Mouse (Mus musculus) liver, embryonic 12.5 days (tissue): ENCODE measurements around the gene Usp4. TPM values are rescaled to one million over a fixed set of nuclear protein-coding genes. Genes with fewer than 3 reads are reported as not detected.

ENCODE experiments used
- ATAC-seq: fragments of 200-750 bp; cut with Nextera tagmentation; 2 replicates; pipeline ENCODE4 v1.8.0; 2017; ENCODE audit warnings: moderate number of reproducible peaks, mild to moderate bottlenecking, moderate library complexity
- H3K27ac ChIP-seq: fragments of 300-500 bp; sonication (generic); 2 replicates; pipeline ENCODE4 v1.5.1; 2016; ENCODE audit warnings: mild to moderate bottlenecking
- H3K27me3 ChIP-seq: fragments of 300-500 bp; sonication (generic); replicated peaks from 2 replicates; pipeline ENCODE4 v1.6.1; 2016; ENCODE audit warnings: mild to moderate bottlenecking, moderate library complexity
- H3K36me3 ChIP-seq: fragments of 300-500 bp; sonication (generic); 2 replicates; pipeline ENCODE4 v1.6.1; 2016; ENCODE audit warnings: mild to moderate bottlenecking, moderate library complexity
- H3K4me1 ChIP-seq: fragments of 300-500 bp; sonication (generic); 2 replicates; pipeline ENCODE4 v1.6.1; 2016
- H3K4me2 ChIP-seq: fragments of 300-500 bp; sonication (generic); 2 replicates; pipeline ENCODE4 v1.6.1; 2016; ENCODE audit warnings: mild to moderate bottlenecking, moderate library complexity
- H3K4me3 ChIP-seq: fragments of 300-500 bp; sonication (generic); 2 replicates; pipeline ENCODE4 v1.5.1; 2016; ENCODE audit warnings: mild to moderate bottlenecking, moderate library complexity
- H3K9ac ChIP-seq: fragments of 300-500 bp; sonication (generic); 2 replicates; pipeline ENCODE4 v1.6.1; 2016; ENCODE audit warnings: mild to moderate bottlenecking, moderate library complexity
- H3K9me3 ChIP-seq: fragments of 300-500 bp; sonication (generic); replicated peaks from 2 replicates; pipeline ENCODE4 v1.6.1; 2016; ENCODE audit warnings: mild to moderate bottlenecking, moderate library complexity
- WGBS: fragments of 180-500 bp; shearing (Covaris S2); methylation state at CpG from one replicate; pipeline ENCODE4 v1.1.7; 2016; ENCODE audit not compliant: insufficient replicate concordance; 5-methylcytosine and 5-hydroxymethylcytosine counted together
- polyA plus RNA-seq: library from polyadenylated mRNA; unstranded; fragments of >200 nt; fragmentation: Nextera tagmentation; extraction: Ambion mirVana; gene quantifications from 2 replicates; pipeline ENCODE4 v1.2.1, GENCODE M21; 2016

The Usp4 gene
- polyA plus RNA-seq, 1 experiment from 2014 or later, result 92.1 TPM

DNA sequence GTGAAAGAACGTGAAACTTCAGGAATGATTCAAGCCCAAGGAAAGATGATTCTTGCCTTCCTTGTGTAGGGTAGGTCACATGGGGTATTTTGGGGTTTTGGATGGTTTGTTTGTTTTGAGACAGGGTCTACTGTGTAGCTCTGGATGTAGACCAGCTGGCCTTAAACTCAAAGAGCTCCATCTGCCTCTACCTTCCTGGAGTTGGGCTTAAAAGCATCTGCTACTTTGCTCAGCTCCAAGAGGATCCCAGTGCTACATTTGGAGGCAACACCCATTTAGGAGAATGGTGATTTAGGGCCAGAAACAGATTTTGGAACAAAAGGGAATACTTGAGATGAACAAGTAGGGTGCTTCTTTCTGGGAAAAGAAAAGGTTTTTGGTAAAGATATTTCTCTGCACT lies 22.9 kb upstream of the Usp4 start:
- no peaks in the 10 kb centered on the region for H3K27me3 ChIP-seq
- H3K36me3 ChIP-seq, result peaks cover 87% of the 10 kb centered on the region
- 91% methylated on average over 1 of the region's 1 CpGs for WGBS
- H3K4me3 ChIP-seq, result no peak overlapping the region
- H3K4me1 ChIP-seq, result peaks cover 41% of the 10 kb centered on the region
- no peak overlapping the region for H3K9ac ChIP-seq
- ATAC-seq, result no peak
- H3K4me2 ChIP-seq, result no peak overlapping the region
- H3K27ac ChIP-seq, result no peak overlapping the region
- no peaks in the 10 kb centered on the region for H3K9me3 ChIP-seq

GRCm38 (mm10) chr9:108325811-108326210 lies 21.8 kb upstream of the Usp4 start:
- ATAC-seq, result no peak
- no peak overlapping the region for H3K4me3 ChIP-seq
- no peak overlapping the region for H3K27ac ChIP-seq
- H3K9me3 ChIP-seq, result no peaks in the 10 kb centered on the region
- 97% methylated on average over 2 of the region's 2 CpGs for WGBS
- peaks cover 87% of the 10 kb centered on the region for H3K36me3 ChIP-seq
- H3K4me1 ChIP-seq, result peaks cover 38% of the 10 kb centered on the region
- H3K9ac ChIP-seq, result no peak overlapping the region
- H3K27me3 ChIP-seq, result no peaks in the 10 kb centered on the region
- no peak overlapping the region for H3K4me2 ChIP-seq

DNA sequence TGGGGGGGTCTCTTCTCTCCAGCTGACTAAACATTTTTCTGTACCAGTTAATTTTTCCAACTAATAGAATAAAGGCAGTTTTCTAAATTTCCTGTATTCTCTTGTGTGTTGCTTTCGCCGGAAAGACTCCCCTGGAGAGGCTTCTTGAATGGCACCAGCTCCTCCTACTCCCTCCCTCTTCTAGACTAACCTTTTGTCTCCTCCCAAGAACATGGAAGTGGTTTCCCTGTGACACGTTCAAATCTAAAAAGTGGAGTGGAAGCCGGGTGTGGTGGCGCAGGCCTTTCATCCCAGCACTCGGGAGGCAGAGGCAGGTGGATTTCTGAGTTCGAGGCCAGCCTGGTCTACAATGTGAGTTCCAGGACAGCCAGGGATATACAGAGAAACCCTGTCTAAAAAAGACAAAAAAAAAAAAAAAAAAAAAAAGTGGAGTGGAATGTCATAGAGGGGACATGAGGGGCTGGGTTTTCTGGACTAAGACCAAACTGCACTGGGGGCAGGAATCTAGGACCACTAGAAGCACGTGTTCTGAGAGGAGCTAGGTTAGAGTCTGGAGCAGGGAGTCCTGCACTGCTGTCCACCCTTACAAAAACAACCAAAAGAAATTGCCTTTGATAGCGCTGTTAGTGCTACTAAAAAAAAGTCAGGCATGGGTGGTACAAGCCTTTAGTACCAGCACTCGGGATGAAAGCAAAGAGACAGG lies 9.7 kb upstream of the Usp4 start:
- Histone ChIP-seq H3K9ac (peak overlapping the region; percentile 98), H3K4me3 (peak overlapping the region; percentile 86), H3K27me3 (no peaks in the 10 kb centered on the region), H3K9me3 (no peaks in the 10 kb centered on the region), H3K4me1 (peaks cover 45% of the 10 kb centered on the region), H3K4me2 (peak overlapping the region; percentile 71), H3K36me3 (peaks cover 78% of the 10 kb centered on the region), H3K27ac (peak overlapping the region; percentile 100)
- WGBS, result 51% methylated on average over 10 of the region's 10 CpGs
- no peak for ATAC-seq

DNA sequence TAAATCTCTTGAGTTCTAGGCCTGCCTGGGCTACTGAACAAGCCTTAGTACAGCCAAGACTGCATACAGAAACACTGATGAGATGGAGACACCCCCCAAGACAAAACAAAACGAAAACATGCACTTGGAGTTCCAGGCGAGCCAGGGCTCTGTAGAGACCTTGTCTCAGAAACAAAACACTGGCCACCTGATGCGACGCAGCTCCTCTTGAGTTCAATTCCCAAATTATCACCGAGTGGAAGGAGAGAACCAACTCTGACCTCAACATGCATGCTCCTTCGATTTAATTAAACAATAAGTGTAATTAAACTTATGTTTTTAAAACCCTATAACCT lies 9.1 kb upstream of the Usp4 start:
- no peak for ATAC-seq
- 18% methylated on average over 6 of the region's 6 CpGs for WGBS
- no peaks in the 10 kb centered on the region for H3K27me3 ChIP-seq
- peak overlapping the region; percentile 100 for H3K27ac ChIP-seq
- peak overlapping the region; percentile 86 for H3K4me3 ChIP-seq
- no peaks in the 10 kb centered on the region for H3K9me3 ChIP-seq
- H3K36me3 ChIP-seq, result peaks cover 73% of the 10 kb centered on the region
- H3K4me2 ChIP-seq, result peak overlapping the region; percentile 71
- peak overlapping the region; percentile 98 for H3K9ac ChIP-seq
- peaks cover 50% of the 10 kb centered on the region for H3K4me1 ChIP-seq

- no peaks in the 10 kb centered on the region for H3K27me3 ChIP-seq
- H3K9me3 ChIP-seq, result no peaks in the 10 kb centered on the region
- H3K36me3 ChIP-seq, result peaks cover 66% of the 10 kb centered on the region
- H3K9ac ChIP-seq, result peak within 1 kb of the TSS; percentile 98
- H3K4me1 ChIP-seq, result peaks cover 57% of the 10 kb centered on the region
- WGBS, result under 1% methylated on average over 49 of the region's 49 CpGs
- H3K27ac ChIP-seq, result peak within 1 kb of the TSS; percentile 100
- peak within 1 kb of the TSS; percentile 71 for H3K4me2 ChIP-seq
- peak within 1 kb of the TSS; percentile 86 for H3K4me3 ChIP-seq
- peak; percentile 93 for ATAC-seq
Observed at GRCm38 (mm10) chr9:108338886-108339781, 8.5 kb upstream of the Usp4 start, which contains the start of gene Gpx1. Gene Gpx1 (plus strand): TSS chr9:108338903.

DNA sequence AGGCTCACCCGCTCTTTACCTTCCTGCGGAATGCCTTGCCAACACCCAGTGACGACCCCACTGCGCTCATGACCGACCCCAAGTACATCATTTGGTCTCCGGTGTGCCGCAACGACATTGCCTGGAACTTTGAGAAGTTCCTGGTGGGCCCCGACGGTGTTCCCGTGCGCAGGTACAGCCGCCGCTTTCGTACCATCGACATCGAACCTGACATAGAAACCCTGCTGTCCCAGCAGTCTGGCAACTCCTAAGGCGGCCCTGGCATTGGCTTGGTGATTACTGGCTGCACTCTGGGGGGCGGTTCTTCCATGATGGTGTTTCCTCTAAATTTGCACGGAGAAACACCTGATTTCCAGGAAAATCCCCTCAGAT lies 7.8 kb upstream of the Usp4 start:
- peak overlapping the region; percentile 100 for H3K27ac ChIP-seq
- peaks cover 59% of the 10 kb centered on the region for H3K36me3 ChIP-seq
- peak overlapping the region; percentile 98 for H3K9ac ChIP-seq
- H3K4me1 ChIP-seq, result peaks cover 64% of the 10 kb centered on the region
- 2% methylated on average over 20 of the region's 20 CpGs for WGBS
- peak overlapping the region; percentile 71 for H3K4me2 ChIP-seq
- no peaks in the 10 kb centered on the region for H3K9me3 ChIP-seq
- H3K27me3 ChIP-seq, result no peaks in the 10 kb centered on the region
- no peak for ATAC-seq
- H3K4me3 ChIP-seq, result peak overlapping the region; percentile 86

DNA sequence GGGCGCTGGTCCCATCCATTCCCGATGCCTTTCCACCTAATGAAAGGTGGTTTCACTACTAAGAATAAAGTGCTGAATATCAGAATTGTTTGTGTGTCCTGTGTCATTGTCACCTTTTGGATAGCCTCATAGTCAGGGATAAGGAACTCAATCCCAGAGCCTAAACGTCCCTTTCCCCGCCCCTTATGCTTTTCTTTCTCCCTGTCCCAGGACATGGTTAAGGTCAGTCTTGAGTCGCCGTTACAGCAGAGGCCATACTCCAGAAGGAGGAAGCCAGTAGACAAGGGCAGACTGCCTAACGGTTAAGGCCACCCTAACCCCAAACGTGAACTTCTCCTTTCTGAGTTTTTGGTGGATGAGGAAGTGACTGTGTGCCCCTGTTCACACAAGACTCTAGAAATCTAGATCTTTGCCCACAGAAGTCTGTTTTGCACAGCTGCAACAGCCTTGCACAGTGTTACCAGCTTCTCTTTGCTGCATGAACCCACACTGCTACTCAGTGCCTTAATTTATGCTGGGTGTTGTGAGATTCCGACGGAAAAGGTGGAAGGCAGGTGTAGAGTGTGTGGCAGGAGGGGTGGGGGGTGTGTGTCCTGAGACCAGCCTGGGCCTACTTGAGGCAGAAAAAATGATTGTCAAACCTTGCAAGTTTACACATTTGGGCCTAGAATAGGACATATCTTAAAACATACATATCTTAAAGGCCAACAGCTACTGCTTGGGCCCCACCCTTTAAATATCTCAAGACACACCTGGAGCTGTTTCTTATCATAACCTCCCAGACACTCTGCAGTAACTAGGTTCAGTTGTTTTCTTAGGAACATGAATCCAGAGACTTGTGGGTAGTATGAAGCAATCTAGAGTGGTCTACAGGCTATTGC lies 7.2 kb upstream of the Usp4 start:
- Histone ChIP-seq H3K27ac (peak overlapping the region; percentile 100), H3K36me3 (peaks cover 53% of the 10 kb centered on the region), H3K4me3 (peak overlapping the region; percentile 86), H3K9ac (peak overlapping the region; percentile 98), H3K9me3 (no peaks in the 10 kb centered on the region), H3K4me1 (peaks cover 68% of the 10 kb centered on the region), H3K4me2 (peak overlapping the region; percentile 71), H3K27me3 (no peaks in the 10 kb centered on the region)
- 11% methylated on average over 10 of the region's 10 CpGs for WGBS
- peak; percentile 74 for ATAC-seq

DNA sequence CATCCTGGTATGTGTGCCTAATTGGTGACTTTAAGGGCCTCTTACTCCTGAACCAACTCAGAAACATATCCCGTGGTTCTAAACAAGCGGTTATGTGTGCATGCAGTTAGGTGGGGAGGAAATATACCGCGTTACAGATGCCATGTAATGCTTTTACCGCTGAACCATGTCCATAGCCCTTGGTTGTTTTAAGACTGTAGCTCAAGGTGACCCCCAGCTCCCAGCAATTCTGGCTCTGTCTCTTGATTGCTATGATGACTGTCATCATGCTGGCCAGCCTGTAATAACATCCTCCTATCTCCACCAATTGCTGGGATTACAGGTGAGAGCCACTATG lies 6.5 kb upstream of the Usp4 start:
- 43% methylated on average over 5 of the region's 5 CpGs for WGBS
- Histone ChIP-seq H3K4me3 (peak overlapping the region; percentile 86), H3K4me1 (peaks cover 73% of the 10 kb centered on the region)

GRCm38 (mm10) chr9:108341801-108342200 lies 5.9 kb upstream of the Usp4 start:
- H3K36me3 ChIP-seq, result peaks cover 40% of the 10 kb centered on the region
- no peaks in the 10 kb centered on the region for H3K9me3 ChIP-seq
- no peaks in the 10 kb centered on the region for H3K27me3 ChIP-seq
- H3K4me2 ChIP-seq, result peak overlapping the region; percentile 71
- H3K4me1 ChIP-seq, result peaks cover 78% of the 10 kb centered on the region
- peak overlapping the region; percentile 100 for H3K27ac ChIP-seq
- H3K4me3 ChIP-seq, result peak overlapping the region; percentile 86
- no peak for ATAC-seq
- peak overlapping the region; percentile 98 for H3K9ac ChIP-seq

More for the DNA sequence above, 6.5 kb upstream of the Usp4 start:
- Histone ChIP-seq H3K27me3 (no peaks in the 10 kb centered on the region), H3K27ac (peak overlapping the region; percentile 100), H3K36me3 (peaks cover 47% of the 10 kb centered on the region), H3K9ac (peak overlapping the region; percentile 98), H3K9me3 (no peaks in the 10 kb centered on the region), H3K4me2 (peak overlapping the region; percentile 71)
- no peak for ATAC-seq

- ATAC-seq, result no peak
- Histone ChIP-seq H3K4me2 (peak overlapping the region; percentile 71), H3K27ac (peak overlapping the region; percentile 100), H3K4me1 (peaks cover 80% of the 10 kb centered on the region), H3K9ac (peak overlapping the region; percentile 98), H3K4me3 (peak overlapping the region; percentile 86), H3K27me3 (no peaks in the 10 kb centered on the region), H3K36me3 (peaks cover 37% of the 10 kb centered on the region), H3K9me3 (no peaks in the 10 kb centered on the region)
- WGBS, result 19% methylated on average over 5 of the region's 5 CpGs
Observed at GRCm38 (mm10) chr9:108342301-108342831, 5.3 kb upstream of the Usp4 start.

DNA sequence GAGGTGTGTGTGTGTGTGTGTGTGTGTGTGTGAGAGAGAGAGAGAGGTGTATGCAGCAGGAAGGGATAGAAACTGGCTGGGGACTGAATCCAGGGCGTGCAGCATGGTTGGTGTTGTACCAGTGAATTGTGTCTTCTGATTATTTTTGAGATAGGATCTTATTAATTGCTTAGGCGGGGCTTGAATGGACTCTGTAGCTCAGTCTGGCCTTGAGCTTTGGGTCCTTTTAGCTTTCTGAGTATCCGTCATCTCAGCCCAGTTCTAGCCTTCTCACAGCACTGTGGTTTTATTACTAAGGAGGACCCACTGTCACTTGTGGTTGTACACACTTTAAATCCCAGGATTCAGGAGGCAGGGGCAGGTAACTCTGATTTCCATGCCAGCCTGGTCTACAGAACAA lies 4.3 kb upstream of the Usp4 start:
- H3K4me3 ChIP-seq, result no peak overlapping the region; the same call in 1 of the 2 replicates
- ATAC-seq, result no peak
- H3K36me3 ChIP-seq, result peaks cover 29% of the 10 kb centered on the region
- peak overlapping the region; percentile 71 for H3K4me2 ChIP-seq
- peaks cover 71% of the 10 kb centered on the region for H3K4me1 ChIP-seq
- H3K9me3 ChIP-seq, result no peaks in the 10 kb centered on the region
- H3K27me3 ChIP-seq, result no peaks in the 10 kb centered on the region
- WGBS, result 68% methylated on average over 3 of the region's 3 CpGs
- peak overlapping the region; percentile 100 for H3K27ac ChIP-seq
- peak overlapping the region; percentile 98 for H3K9ac ChIP-seq
